Mouse (Mus musculus): ENCODE results near the gene Lmbr1. TPM values are rescaled to one million over a fixed set of nuclear protein-coding genes. Genes with fewer than 3 reads are reported as not detected.

Lmbr1 gene
- polyA plus RNA-seq, 1 experiment from 2014 or later, result 12.9 TPM

DNA sequence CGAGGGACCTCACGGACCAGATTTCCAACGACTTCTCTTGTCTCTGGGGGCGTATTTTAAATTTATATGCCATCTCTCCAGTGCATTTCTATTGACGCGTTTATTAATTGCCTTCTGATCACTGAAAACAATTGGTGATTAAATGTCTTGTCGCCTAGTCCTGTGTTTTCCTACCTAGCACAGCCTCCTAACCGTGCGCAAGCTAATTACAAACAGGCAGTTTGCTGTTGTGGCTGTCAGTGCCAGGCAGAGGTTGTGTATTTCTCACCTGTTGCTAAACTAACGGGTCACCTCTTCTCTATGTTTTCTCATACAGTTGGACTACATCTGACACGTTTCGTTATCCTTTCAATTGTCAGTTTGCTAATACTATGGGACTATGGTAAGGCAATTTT lies 181.9 kb downstream of the Lmbr1 start:
- Histone ChIP-seq H3K36me3 (ENCODE audit: control insufficient read depth, insufficient read depth, low read length) (no peaks in the 10 kb centered on the region), H3K9ac (replicated peaks; ENCODE audit: low read depth, low read length) (peak overlapping the region; percentile 6; the same call in 1 of the 2 replicates), H3K4me2 (replicated peaks; ENCODE audit: low read depth, low read length) (peak overlapping the region; percentile 64), H3K4me1 (ENCODE audit: control insufficient read depth, insufficient read depth, low read length) (no peaks in the 10 kb centered on the region), H3K27ac (ENCODE audit: low read length) (peak overlapping the region; percentile 52; the same call in 1 of the 2 replicates), H3K9me3 (ENCODE audit: control insufficient read depth, low read depth, low read length) (no peaks in the 10 kb centered on the region), H3K27me3 (ENCODE audit: control insufficient read depth, insufficient read depth, low read length) (no peaks in the 10 kb centered on the region), H3K4me3 (ENCODE audit: low read depth, low read length) (peak overlapping the region; percentile 54)
- no peak for ATAC-seq (ENCODE audit: insufficient number of reproducible peaks, insufficient read depth, low FRiP score, low read depth)
- WGBS, result 10% methylated on average over 12 of the region's 12 CpGs

DNA sequence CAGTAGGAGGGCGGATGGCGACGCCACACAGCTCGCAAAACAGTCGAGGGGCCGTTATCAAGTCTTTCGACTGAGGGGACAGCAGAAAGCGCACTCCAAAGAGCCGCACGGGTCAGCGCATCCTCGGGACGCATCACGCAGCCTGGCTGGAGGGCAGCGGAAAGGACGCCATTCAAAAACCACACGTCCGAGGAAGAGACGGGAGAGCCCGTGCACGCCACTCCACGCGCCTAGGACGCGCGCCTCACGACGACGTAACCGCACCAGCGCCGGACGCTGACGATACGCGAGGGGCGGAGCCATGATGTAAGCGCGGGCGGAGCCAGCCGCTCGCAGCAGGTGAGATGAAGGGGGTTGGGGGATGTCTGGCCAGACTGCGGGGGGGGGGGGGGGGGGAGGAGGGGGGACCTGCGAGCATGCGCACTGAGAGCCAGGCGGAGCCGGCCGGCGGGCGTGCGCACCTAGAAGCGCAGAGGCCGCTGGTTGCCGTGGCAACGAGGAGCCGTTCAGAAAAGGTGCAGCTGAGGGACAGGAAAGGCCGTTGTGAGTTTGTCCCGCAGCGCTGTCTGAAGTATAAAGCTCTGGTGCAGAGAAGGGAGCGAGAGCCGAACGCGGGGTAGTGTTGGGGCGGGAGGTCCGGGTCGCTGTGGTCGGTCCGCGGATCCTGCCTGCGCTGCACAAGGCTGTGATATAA lies 182.5 kb downstream of the Lmbr1 start, which contains the start of gene Rnf32:
Gene Rnf32, plus strand, starts transcription at position 423 of the 694 bp plus-strand sequence.
- H3K9me3 ChIP-seq (ENCODE audit: control insufficient read depth, low read depth, low read length), result no peaks in the 10 kb centered on the region
- under 1% methylated on average over 67 of the region's 70 CpGs for WGBS
- H3K4me1 ChIP-seq (ENCODE audit: control insufficient read depth, insufficient read depth, low read length), result no peaks in the 10 kb centered on the region
- H3K27ac ChIP-seq (ENCODE audit: low read length), result peak within 1 kb of the TSS; percentile 85
- peak; percentile 98 for ATAC-seq (ENCODE audit: insufficient number of reproducible peaks, insufficient read depth, low FRiP score, low read depth)
- peak within 1 kb of the TSS; percentile 54 for H3K4me3 ChIP-seq (ENCODE audit: low read depth, low read length)
- H3K27me3 ChIP-seq (ENCODE audit: control insufficient read depth, insufficient read depth, low read length), result no peaks in the 10 kb centered on the region
- H3K4me2 ChIP-seq (replicated peaks; ENCODE audit: low read depth, low read length), result peak within 1 kb of the TSS; percentile 64
- peak within 1 kb of the TSS; percentile 67 for H3K9ac ChIP-seq (replicated peaks; ENCODE audit: low read depth, low read length)
- H3K36me3 ChIP-seq (ENCODE audit: control insufficient read depth, insufficient read depth, low read length), result no peaks in the 10 kb centered on the region

DNA sequence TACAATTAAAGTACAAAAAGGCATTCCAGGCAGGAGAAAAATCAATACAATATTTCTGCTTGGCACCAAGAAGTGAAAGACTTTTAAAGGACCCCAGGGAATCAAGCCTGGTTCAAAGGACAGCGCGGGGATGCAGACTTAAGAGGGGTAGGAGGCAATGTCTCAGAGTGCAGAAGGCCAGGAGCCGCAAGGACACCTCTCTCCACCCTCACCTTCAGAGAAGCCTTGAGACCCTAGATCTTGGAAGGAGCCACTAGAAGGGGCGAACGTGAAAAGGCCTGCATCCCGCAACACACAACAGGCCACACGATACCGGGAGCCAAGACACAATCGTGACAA lies 183.0 kb downstream of the Lmbr1 start:
- peak overlapping the region; percentile 64 for H3K4me2 ChIP-seq (replicated peaks; ENCODE audit: low read depth, low read length)
- H3K4me3 ChIP-seq (ENCODE audit: low read depth, low read length), result peak overlapping the region; percentile 54
- H3K9me3 ChIP-seq (ENCODE audit: control insufficient read depth, low read depth, low read length), result no peaks in the 10 kb centered on the region
- peak overlapping the region; percentile 85 for H3K27ac ChIP-seq (ENCODE audit: low read length)
- ATAC-seq (ENCODE audit: insufficient number of reproducible peaks, insufficient read depth, low FRiP score, low read depth), result no peak; the same call in 1 of the 2 replicates
- no peaks in the 10 kb centered on the region for H3K36me3 ChIP-seq (ENCODE audit: control insufficient read depth, insufficient read depth, low read length)
- H3K27me3 ChIP-seq (ENCODE audit: control insufficient read depth, insufficient read depth, low read length), result no peaks in the 10 kb centered on the region
- 3% methylated on average over 9 of the region's 9 CpGs for WGBS
- H3K4me1 ChIP-seq (ENCODE audit: control insufficient read depth, insufficient read depth, low read length), result no peaks in the 10 kb centered on the region
- peak overlapping the region; percentile 67 for H3K9ac ChIP-seq (replicated peaks; ENCODE audit: low read depth, low read length)

DNA sequence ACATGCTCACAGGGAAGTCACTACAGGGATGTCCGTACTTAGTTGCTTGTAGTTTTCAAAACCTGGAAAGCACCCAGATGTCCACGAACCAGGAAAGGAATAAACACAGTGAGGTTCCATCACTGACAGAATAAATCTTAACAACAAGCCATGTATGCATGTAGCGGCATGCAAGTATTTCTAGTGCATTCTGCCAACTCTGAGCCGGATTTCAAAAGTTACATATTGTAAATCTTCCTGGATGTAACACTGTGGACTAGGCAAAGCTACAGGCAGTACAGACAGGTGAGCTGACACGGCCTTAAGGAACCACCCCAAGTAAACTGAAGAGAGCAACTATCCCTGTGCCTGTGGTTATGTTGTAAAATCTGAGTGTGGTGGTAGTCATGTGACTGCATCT lies 191.4 kb downstream of the Lmbr1 start:
- Histone ChIP-seq H3K27me3 (ENCODE audit: control insufficient read depth, insufficient read depth, low read length) (no peaks in the 10 kb centered on the region), H3K9ac (replicated peaks; ENCODE audit: low read depth, low read length) (no peak overlapping the region), H3K4me2 (replicated peaks; ENCODE audit: low read depth, low read length) (no peak overlapping the region), H3K4me1 (ENCODE audit: control insufficient read depth, insufficient read depth, low read length) (no peaks in the 10 kb centered on the region), H3K4me3 (ENCODE audit: low read depth, low read length) (no peak overlapping the region), H3K27ac (ENCODE audit: low read length) (peak overlapping the region; percentile 1; the same call in 1 of the 2 replicates), H3K36me3 (ENCODE audit: control insufficient read depth, insufficient read depth, low read length) (no peaks in the 10 kb centered on the region), H3K9me3 (ENCODE audit: control insufficient read depth, low read depth, low read length) (no peaks in the 10 kb centered on the region)
- ATAC-seq (ENCODE audit: insufficient number of reproducible peaks, insufficient read depth, low FRiP score, low read depth), result no peak
- 61% methylated on average over 5 of the region's 5 CpGs for WGBS

Small RNAs within 50 kb of the gene (microRNA-seq; reads per million reads assigned to microRNA genes)
- not detected for gene Gm23801

Other genes starting within 250 kb of the Lmbr1 start
- 10.0 and 10.8 TPM in 2 replicates for gene Rnf32, start 182.4 kb downstream of the Lmbr1 start, polyA plus RNA-seq (2014; fragmentation: Nextera tagmentation; extraction: Ambion mirVana)
- gene Nom1, start 56.3 kb upstream of the Lmbr1 start, polyA plus RNA-seq (2014; fragmentation: Nextera tagmentation; extraction: Ambion mirVana), result 19.0 and 23.4 TPM in 2 replicates
- gene Mnx1, start 100.1 kb upstream of the Lmbr1 start, polyA plus RNA-seq (2014; fragmentation: Nextera tagmentation; extraction: Ambion mirVana), result 3.0 and 4.8 TPM in 2 replicates
- 22.4 and 24.3 TPM in 2 replicates for gene Ube3c, start 190.9 kb upstream of the Lmbr1 start, polyA plus RNA-seq (2014; fragmentation: Nextera tagmentation; extraction: Ambion mirVana)

Measured in stomach, embryonic 14.5 days (tissue).